Mouse (Mus musculus) lung, postnatal 0 days (tissue): ENCODE results near the gene Vhl. TPM values are rescaled to one million over a fixed set of nuclear protein-coding genes. Genes with fewer than 3 reads are reported as not detected.
A peak's percentile ranks its signal among the peaks of the same experiment; 100 is the strongest.

Experiments used
- ATAC-seq: fragments of 200-750 bp; cut with Nextera tagmentation; 2 replicates; pipeline ENCODE4 v1.8.0; 2017; ENCODE audit warnings: moderate library complexity
- DNase-seq: peaks from one replicate; pipeline ENCODE4 v3.0.0-alpha.2; 2016; ENCODE audit warnings: low spot score
- H3K27ac ChIP-seq: fragments of 300-500 bp; sonication (generic); 2 replicates; pipeline ENCODE4 v1.5.1; 2014; ENCODE audit warnings: antibody characterized with exemption, mild to moderate bottlenecking, low read length, mixed read lengths
- H3K27me3 ChIP-seq: fragments of 300-500 bp; sonication (generic); replicated peaks from 2 replicates; pipeline ENCODE4 v1.6.1; 2014; ENCODE audit warnings: low read length, mixed read lengths; ENCODE audit not compliant: insufficient read depth
- H3K36me3 ChIP-seq: fragments of 300-500 bp; sonication (generic); 2 replicates; pipeline ENCODE4 v1.6.1; 2014; ENCODE audit warnings: low read length, mixed read lengths; ENCODE audit not compliant: insufficient read depth
- H3K4me1 ChIP-seq: fragments of 300-500 bp; sonication (generic); 2 replicates; pipeline ENCODE4 v1.6.1; 2014; ENCODE audit warnings: antibody characterized with exemption, low read depth, low read length, mixed read lengths; ENCODE audit not compliant: insufficient read depth
- H3K4me2 ChIP-seq: fragments of 300-500 bp; sonication (generic); replicated peaks from 2 replicates; pipeline ENCODE4 v1.6.1; 2014; ENCODE audit warnings: low read depth, mild to moderate bottlenecking, low read length, moderate library complexity, mixed read lengths
- H3K4me3 ChIP-seq: fragments of 300-500 bp; sonication (generic); 2 replicates; pipeline ENCODE4 v1.5.1; 2014; ENCODE audit warnings: low read depth, low read length
- H3K9ac ChIP-seq: fragments of 300-500 bp; sonication (generic); replicated peaks from 2 replicates; pipeline ENCODE4 v1.6.1; 2014; ENCODE audit warnings: low read depth, mild to moderate bottlenecking
- H3K9me3 ChIP-seq: fragments of 300-500 bp; sonication (generic); 2 replicates; pipeline ENCODE4 v1.6.1; 2016; ENCODE audit warnings: low read length, mixed read lengths
- CTCF ChIP-seq: IDR thresholded peaks from 2 replicates; pipeline ENCODE4 v1.5.1; 2016; ENCODE audit warnings: antibody characterized with exemption, mild to moderate bottlenecking
- EP300 ChIP-seq: IDR thresholded peaks from 2 replicates; pipeline ENCODE4 v1.6.1; 2016; ENCODE audit warnings: antibody characterized with exemption, mild to moderate bottlenecking, control low read depth
- WGBS: fragments of 180-500 bp; shearing (Covaris S2); extraction: QIAGEN DNeasy Blood & Tissue Kit; methylation state at CpG from one replicate; pipeline ENCODE4 v1.1.7; 2014; 5-methylcytosine and 5-hydroxymethylcytosine counted together
- polyA plus RNA-seq: library from polyadenylated mRNA; unstranded; fragments of >200 nt; fragmentation: Nextera tagmentation; extraction: Ambion mirVana; gene quantifications from 2 replicates; pipeline ENCODE4 v1.2.1, GENCODE M21; 2015

Gene Vhl
- polyA plus RNA-seq, 1 experiment from 2014 or later = 28.2 TPM

DNA sequence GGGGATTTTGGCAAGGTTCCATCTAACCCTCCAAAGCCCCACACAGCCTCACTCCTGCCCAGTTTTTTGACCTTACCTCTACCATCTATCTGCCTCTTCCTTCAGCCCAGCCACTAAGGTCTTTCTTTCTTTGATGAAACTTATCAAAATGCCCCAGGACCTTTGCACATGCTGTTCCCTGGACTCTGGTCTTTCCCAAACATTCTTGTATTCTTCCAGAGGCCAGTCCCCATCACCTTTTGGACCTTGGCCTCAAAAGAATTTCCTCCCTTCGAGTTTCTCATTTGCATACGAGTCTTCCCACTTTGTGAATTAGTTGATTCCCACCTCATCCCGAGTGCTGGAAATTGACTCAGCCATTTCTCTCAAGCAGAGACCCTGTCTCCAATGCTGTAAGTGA, 31.7 kb downstream of the Vhl start:
- Histone ChIP-seq H3K27me3 (no peaks in the 10 kb centered on the region), H3K27ac (no peak overlapping the region), H3K36me3 (no peaks in the 10 kb centered on the region), H3K4me2 (no peak overlapping the region), H3K4me3 (no peak overlapping the region), H3K9ac (no peak overlapping the region), H3K4me1 (peaks cover 4% of the 10 kb centered on the region), H3K9me3 (no peaks in the 10 kb centered on the region)
- ATAC-seq (no peak), DNase-seq (no peak)
- no peak for TF ChIP-seq CTCF
- TF ChIP-seq EP300 = no peak
- WGBS = 94% methylated on average over 3 of the region's 3 CpGs

DNA sequence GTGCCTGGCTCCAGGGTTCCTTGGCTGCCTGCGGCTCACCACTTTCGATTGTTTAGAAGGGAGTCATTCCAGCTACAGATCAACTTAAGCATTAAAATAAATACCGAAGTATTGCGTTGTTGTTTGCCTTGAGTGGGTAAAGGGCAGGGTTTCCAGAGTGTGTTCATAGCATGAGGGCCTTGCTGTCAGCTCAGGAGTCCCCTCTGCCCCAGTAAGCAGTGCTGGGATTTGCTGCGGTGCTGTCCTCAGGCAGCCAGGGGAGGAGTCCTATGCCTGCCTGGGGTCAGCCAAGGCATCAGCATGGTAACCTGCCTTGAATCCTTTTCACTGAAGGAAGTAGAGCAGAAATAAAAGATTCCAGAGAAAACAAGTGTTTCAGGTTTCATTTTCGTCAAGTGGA, 33.1 kb downstream of the Vhl start:
- peaks cover 4% of the 10 kb centered on the region for H3K4me1 ChIP-seq
- WGBS = 55% methylated on average over 6 of the region's 6 CpGs
- no peak overlapping the region for H3K9ac ChIP-seq
- H3K27me3 ChIP-seq = no peaks in the 10 kb centered on the region
- H3K4me3 ChIP-seq = no peak overlapping the region
- no peak overlapping the region for H3K4me2 ChIP-seq
- no peaks in the 10 kb centered on the region for H3K9me3 ChIP-seq
- TF ChIP-seq EP300 (peak; percentile 73), CTCF (no peak)
- no peaks in the 10 kb centered on the region for H3K36me3 ChIP-seq
- DNase-seq (peak; percentile 91), ATAC-seq (peak; percentile 93)
- H3K27ac ChIP-seq = peak overlapping the region; percentile 66

DNA sequence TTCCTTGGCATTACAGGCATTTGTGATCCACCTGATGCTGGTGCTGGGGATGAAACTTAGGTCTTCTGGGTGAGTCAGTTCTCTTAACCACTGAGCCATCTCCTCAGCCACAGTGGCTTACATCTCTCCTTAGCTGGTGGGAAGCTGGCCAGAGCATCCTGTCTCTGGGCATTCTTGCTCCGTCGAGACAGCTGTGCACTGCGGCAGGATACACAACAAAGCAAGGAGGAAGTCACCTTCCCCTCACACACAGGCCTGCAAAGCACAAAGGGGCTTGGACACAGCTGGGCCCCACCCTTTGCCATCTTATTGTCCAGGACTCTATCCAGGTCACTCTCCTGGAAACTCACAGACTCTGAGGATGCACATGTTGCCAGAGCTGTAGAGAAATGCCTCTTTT, 34.5 kb downstream of the Vhl start:
- H3K27ac ChIP-seq = 0 out of 2 replicates have a peak overlapping the region, but pooled peaks have one; percentile 26
- no peaks in the 10 kb centered on the region for H3K27me3 ChIP-seq
- DNase-seq (no peak), ATAC-seq (0 out of 2 replicates have a peak, but pooled peaks have one; percentile 3)
- no peak overlapping the region for H3K9ac ChIP-seq
- no peak overlapping the region for H3K4me3 ChIP-seq
- no peak overlapping the region for H3K4me2 ChIP-seq
- no peaks in the 10 kb centered on the region for H3K9me3 ChIP-seq
- no peak for TF ChIP-seq EP300
- no peak for TF ChIP-seq CTCF
- 44% methylated on average over 3 of the region's 3 CpGs for WGBS
- peaks cover 4% of the 10 kb centered on the region for H3K4me1 ChIP-seq
- no peaks in the 10 kb centered on the region for H3K36me3 ChIP-seq

DNA sequence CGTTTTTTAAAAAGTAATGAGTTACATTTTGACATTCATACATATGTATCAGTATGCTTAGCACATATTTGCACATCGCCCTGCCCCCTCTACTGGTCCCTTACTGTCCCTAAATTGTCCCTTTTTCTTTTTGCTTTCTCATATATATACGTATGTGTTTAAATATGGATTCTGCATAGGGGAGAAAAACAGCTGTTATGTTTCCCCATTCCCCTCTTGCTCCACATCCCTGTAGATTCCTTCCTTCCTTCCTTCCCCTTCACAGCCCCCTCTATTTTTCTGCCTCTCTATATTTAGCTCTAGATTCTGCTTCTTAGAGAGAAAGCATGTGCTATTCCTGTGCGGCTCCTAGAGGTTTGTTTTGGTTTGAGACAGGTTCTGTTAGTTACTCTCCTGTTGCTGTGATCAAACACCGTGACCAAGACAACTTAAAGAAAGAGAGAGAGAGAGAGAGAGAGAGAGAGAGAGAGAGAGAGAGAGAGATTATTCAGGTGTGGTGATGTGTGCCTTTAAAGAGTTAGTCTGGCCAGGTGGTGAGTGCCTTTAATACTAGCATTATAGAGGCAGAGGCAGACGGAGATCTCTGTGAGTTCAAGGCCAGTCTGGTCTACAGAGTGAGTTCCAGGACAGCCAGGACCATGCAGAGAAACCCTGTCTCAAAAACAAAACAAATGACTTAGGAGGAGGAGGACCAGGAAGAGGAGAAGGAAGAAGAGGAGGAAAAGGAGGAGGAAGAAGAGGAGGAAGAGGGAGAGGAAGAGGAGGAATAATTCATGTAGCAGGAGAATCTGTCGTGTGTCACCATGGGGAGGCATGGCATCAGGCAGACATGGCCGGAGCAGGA, 36.1 kb downstream of the Vhl start:
- H3K27me3 ChIP-seq = no peaks in the 10 kb centered on the region
- DNase-seq (peak; percentile 63), ATAC-seq (no peak)
- WGBS = 53% methylated on average over 8 of the region's 8 CpGs
- H3K4me2 ChIP-seq = no peak overlapping the region
- H3K36me3 ChIP-seq = no peaks in the 10 kb centered on the region
- no peak overlapping the region for H3K4me3 ChIP-seq
- no peak for TF ChIP-seq CTCF
- no peak for TF ChIP-seq EP300
- H3K27ac ChIP-seq = peak overlapping the region; percentile 7; the same call in 1 of the 2 replicates
- H3K9ac ChIP-seq = no peak overlapping the region
- H3K9me3 ChIP-seq = no peaks in the 10 kb centered on the region
- H3K4me1 ChIP-seq = no peaks in the 10 kb centered on the region; the same call in 1 of the 2 replicates

DNA sequence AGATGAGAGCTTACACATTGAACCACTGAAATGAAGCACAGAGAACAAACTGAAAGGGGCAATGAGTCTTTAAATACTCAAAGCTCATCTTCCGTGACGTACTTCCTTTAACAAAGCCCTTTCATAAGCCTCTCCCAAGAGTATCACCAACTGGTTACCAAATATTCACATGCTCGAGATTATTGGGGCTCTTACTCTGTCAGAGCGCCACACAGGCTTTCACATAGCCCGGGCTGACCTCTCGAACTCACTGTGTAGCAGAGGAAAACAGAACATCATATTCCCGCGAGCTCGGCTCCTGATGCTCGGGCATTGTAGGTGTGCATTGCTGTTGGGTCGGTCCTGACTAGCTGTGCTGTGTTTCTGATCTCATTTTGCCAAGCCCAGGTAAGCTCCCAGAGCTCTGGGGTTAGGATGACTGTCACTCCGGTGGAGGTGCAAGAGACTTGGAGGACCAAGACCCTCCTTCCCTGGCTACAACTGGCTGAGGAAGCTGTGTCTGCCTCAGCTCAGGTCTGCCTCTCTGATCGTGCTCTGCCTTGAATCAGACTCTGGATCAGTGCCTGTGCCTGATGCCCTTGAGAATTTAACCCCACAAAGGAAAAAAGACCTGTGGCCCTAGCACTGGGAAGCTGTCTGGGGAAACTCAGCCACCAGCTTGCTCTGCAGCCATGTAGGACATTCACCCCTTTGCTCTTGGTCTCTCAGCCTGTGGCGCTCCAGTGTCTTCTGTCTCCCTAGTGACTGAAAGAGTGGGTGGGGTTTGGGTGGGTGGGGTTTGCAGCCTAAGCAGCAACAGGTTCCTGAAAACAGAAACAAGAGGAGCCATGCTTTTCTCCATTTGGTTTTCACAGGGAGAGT, 37.0 kb downstream of the Vhl start:
- Histone ChIP-seq H3K4me2 (no peak overlapping the region), H3K36me3 (no peaks in the 10 kb centered on the region), H3K27ac (peak overlapping the region; percentile 38; the same call in 1 of the 2 replicates), H3K9ac (no peak overlapping the region), H3K9me3 (no peaks in the 10 kb centered on the region), H3K4me1 (no peaks in the 10 kb centered on the region; the same call in 1 of the 2 replicates), H3K27me3 (no peaks in the 10 kb centered on the region), H3K4me3 (no peak overlapping the region)
- 60% methylated on average over 14 of the region's 14 CpGs for WGBS
- TF ChIP-seq CTCF = no peak
- TF ChIP-seq EP300 = no peak
- ATAC-seq = no peak
- no peak for DNase-seq
